Mouse (Mus musculus): ENCODE data around the gene Notch4. TPM values are rescaled to one million over a fixed set of nuclear protein-coding genes. Genes with fewer than 3 reads are reported as not detected.

Gene Notch4
- polyA plus RNA-seq, 1 experiment from 2014 or later = 9.8 TPM

DNA sequence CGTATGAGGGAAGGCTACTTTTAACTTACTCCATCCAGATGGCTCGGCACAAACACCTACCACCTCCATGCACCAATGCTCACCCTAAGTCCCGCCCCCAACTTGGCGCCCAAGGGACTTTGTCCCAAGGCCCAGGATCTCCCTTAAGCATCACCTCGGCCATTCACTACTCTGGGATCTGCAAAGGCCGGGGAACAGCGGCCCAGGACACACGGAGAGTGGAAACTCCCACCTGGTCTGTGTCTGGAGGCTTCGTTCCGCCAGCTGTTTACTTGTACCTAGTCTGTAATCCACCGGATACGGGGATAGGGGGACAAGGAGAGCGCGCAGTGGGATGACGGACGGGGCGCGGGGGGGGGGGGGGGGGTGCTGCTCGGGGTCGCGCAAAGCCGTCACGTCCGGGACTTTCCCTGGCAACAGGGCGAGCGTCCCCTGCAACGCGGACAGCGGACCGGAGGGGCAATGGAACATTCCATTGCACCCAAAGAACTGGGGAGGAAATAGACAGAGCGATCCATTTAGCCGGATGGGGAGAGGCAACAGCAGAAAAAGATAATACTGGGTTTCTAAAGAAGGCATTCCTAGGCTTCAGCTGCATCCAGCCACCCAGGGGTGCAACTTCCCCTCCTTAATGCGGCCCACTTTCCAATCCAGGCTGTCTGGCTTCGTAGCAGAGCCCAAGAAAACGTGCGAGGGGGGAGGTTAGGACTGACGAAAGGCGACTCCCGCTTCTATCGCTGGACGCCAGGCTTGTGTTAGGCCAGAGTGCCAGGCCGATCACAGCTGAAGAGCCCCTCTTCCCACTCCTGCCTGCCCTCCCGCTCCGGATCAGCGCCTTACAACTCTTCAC is 63.2 kb downstream of the Notch4 start:
- peaks cover 19 to 41% of the 10 kb centered on the region in 2 experiments for H3K4me1 ChIP-seq (ENCODE audit: control insufficient read depth in 2 of 2, insufficient read depth in 2 of 2, low read length in 2 of 2)
- H3K4me2 ChIP-seq (ENCODE audit: low read length) = peak overlapping the region; percentile 97
- H3K36me3 ChIP-seq (ENCODE audit: control insufficient read depth, insufficient read depth, low read length) = peaks cover 29% of the 10 kb centered on the region
- peak overlapping the region; percentile 96 for H3K27ac ChIP-seq (replicated peaks in 1 of 2; ENCODE audit: control insufficient read depth in 1 of 2, insufficient read depth in 1 of 2, low read depth in 2 of 2, low read length in 2 of 2)
- peak; percentile 84 for ATAC-seq (ENCODE audit: insufficient number of reproducible peaks, insufficient read depth, low FRiP score, low read depth)
- no peaks in the 10 kb centered on the region for H3K9me3 ChIP-seq (ENCODE audit: control insufficient read depth, low read length)
- H3K4me3 ChIP-seq (ENCODE audit: control insufficient read depth in 1 of 2, insufficient read depth in 1 of 2, low read depth in 1 of 2, low read length in 2 of 2) = peak overlapping the region; percentile 66 to 85
- under 1% methylated on average over 45 of the region's 45 CpGs for WGBS
- H3K27me3 ChIP-seq (ENCODE audit: control insufficient read depth, insufficient read depth, low read length) = peaks cover 32% of the 10 kb centered on the region
- peak overlapping the region; percentile 78 for H3K9ac ChIP-seq (ENCODE audit: low read length)

DNA sequence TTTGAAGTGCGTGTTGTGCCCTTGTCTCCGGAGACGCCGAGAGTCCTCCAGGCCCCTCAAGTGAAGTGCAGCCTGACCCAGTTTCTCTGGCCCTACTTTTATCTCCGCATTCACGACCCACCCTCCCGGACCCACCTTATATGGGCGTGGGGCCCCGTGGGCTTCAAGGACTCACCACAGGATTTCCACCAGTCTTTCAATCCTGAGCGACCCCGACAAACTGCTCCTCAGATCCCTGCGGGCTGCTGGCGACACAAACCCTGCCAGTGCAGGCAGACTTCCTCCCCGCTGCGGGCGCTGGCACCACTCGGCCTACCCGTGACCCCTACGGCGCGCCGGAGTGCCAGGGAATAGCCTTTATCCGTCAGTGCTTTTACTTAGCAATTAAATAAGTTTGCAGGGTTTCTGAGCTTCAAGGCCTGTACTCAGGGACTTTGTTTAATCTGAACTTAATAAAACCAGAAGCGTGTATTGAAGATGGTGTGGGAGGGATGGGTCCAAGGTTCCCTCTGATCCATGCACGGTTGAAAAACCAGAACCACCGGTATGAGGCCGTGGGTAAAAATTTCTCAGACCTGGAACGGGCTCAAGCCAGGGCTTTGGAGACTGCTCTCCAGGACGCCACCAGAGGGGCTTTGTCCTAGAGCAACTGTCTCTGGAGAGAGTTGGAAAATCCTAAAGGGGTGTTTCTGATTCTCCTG is 64.0 kb downstream of the Notch4 start, which contains the start of gene Ppt2:
TSS of gene Ppt2 (minus strand) at position 568 of the 701 bp plus-strand sequence.
- peaks cover 40% of the 10 kb centered on the region for H3K27me3 ChIP-seq (ENCODE audit: control insufficient read depth, insufficient read depth, low read length)
- 5% methylated on average over 29 of the region's 29 CpGs for WGBS

DNA sequence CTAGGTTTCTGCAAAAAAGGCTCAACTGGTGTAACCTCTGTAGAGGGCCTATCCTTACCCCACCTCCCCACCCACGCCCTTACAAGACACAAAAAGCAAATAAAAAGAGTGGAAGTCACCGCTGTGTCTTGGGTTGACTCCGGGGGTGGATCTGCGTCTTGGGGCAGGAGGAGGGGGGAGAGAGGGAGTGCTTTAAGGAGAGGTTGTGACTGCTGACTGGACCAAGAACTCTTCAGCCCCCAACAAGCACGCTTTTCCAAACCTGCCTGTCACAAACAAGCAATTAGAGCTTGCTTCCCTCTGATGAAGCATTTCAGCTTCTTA is 64.5 kb downstream of the Notch4 start:
- WGBS = 32% methylated on average over 5 of the region's 5 CpGs
- peak overlapping the region; percentile 78 for H3K9ac ChIP-seq (ENCODE audit: low read length)
- H3K4me3 ChIP-seq (ENCODE audit: control insufficient read depth in 1 of 2, insufficient read depth in 1 of 2, low read depth in 1 of 2, low read length in 2 of 2) = peak overlapping the region in 1 of 2 experiments; percentile 66; a peak in 1 of 4 replicates
- no peaks in the 10 kb centered on the region for H3K9me3 ChIP-seq (ENCODE audit: control insufficient read depth, low read length)
- H3K36me3 ChIP-seq (ENCODE audit: control insufficient read depth, insufficient read depth, low read length) = peaks cover 16% of the 10 kb centered on the region
- no peak for ATAC-seq (ENCODE audit: insufficient number of reproducible peaks, insufficient read depth, low FRiP score, low read depth)
- H3K27ac ChIP-seq (replicated peaks in 1 of 2; ENCODE audit: control insufficient read depth in 1 of 2, insufficient read depth in 1 of 2, low read depth in 2 of 2, low read length in 2 of 2) = peak overlapping the region in 1 of 2 experiments; percentile 96; a peak in 1 of 4 replicates
- peaks cover 19 to 42% of the 10 kb centered on the region in 2 experiments for H3K4me1 ChIP-seq (ENCODE audit: control insufficient read depth in 2 of 2, insufficient read depth in 2 of 2, low read length in 2 of 2)
- H3K4me2 ChIP-seq (ENCODE audit: low read length) = peak overlapping the region; percentile 97
- H3K27me3 ChIP-seq (ENCODE audit: control insufficient read depth, insufficient read depth, low read length) = peaks cover 45% of the 10 kb centered on the region

More for the DNA sequence above, 64.0 kb downstream of the Notch4 start, which contains the start of gene Ppt2:
- H3K4me3 ChIP-seq (ENCODE audit: control insufficient read depth in 1 of 2, insufficient read depth in 1 of 2, low read depth in 1 of 2, low read length in 2 of 2) = peak within 1 kb of the TSS; percentile 61 to 66
- H3K4me1 ChIP-seq (ENCODE audit: control insufficient read depth in 2 of 2, insufficient read depth in 2 of 2, low read length in 2 of 2) = peaks cover 19 to 42% of the 10 kb centered on the region in 2 experiments
- peak within 1 kb of the TSS; percentile 78 for H3K9ac ChIP-seq (ENCODE audit: low read length)
- H3K27ac ChIP-seq (replicated peaks in 1 of 2; ENCODE audit: control insufficient read depth in 1 of 2, insufficient read depth in 1 of 2, low read depth in 2 of 2, low read length in 2 of 2) = peak within 1 kb of the TSS; percentile 96
- no peak for ATAC-seq (ENCODE audit: insufficient number of reproducible peaks, insufficient read depth, low FRiP score, low read depth)
- peaks cover 21% of the 10 kb centered on the region for H3K36me3 ChIP-seq (ENCODE audit: control insufficient read depth, insufficient read depth, low read length)
- peak within 1 kb of the TSS; percentile 97 for H3K4me2 ChIP-seq (ENCODE audit: low read length)
- H3K9me3 ChIP-seq (ENCODE audit: control insufficient read depth, low read length) = no peaks in the 10 kb centered on the region

DNA sequence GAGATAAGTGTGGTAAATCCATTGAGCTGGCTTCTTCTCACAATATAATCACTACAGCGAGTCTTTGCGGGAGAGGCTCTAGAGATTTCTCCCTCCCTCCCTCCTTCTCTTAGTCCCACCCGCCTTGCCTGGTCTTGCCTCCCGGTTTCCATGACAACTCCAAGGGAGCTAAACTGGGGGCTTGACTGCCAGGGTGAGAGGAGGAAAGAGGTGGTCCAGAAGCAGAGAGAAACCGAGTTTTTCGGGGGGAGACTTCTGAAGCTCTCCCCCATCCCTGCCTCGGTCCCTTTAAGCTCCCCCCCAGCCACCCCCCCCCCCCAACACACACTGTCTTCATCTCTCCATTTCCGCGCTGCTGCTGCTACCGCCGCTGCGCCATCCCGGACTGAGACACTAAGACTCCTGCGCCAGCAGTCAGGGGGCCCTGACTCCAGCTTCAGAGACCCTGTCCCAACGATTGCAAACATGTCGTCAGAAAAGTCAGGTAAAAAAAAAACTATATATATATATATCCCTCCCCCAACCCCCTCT is 65.2 kb downstream of the Notch4 start, which contains the start of gene Prrt1:
TSS of gene Prrt1 (plus strand) at position 313 of the 531 bp plus-strand sequence.
- WGBS = 5% methylated on average over 16 of the region's 16 CpGs

DNA sequence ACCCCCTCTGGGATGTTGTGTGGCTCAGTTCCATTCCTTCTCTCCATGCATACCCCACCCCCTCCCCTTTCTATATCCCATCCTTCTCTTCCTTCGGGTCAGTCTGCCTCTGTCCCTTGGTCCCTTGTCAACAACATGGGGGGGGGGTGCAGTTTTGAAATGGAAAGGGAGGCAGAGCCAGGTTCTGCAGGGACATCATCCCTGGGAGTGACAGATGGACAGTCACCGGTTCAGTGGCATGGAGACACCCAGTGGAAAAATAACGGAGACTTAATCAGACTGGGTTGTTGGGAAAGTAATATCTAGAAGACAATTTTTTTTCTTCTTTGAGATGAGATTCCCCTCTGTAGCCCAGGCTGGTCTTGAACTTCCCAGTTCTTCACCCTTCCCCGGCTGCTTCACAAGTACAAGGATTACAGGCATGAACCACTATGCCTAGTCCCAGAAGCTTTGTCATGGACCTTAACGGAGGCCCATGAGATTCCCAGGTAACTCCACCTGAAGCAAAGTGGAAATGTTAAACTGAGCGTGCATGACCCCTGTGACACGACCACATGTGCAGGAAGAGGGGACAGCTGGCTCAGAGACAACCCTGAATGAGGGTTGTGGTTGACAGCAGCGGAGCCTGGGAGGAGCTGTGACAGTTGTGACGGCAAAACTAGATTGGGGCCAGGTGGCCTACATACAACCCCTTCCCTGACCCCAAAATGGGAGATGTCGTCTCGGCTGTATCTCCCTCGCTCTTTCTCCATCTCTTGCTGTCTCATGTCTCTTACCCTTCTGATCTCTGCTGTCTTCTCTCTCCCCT is 65.9 kb downstream of the Notch4 start:
- Histone ChIP-seq H3K4me2 (ENCODE audit: low read length) (peak overlapping the region; percentile 97), H3K27me3 (ENCODE audit: control insufficient read depth, insufficient read depth, low read length) (peaks cover 51% of the 10 kb centered on the region), H3K36me3 (ENCODE audit: control insufficient read depth, insufficient read depth, low read length) (peaks cover 7% of the 10 kb centered on the region), H3K27ac (replicated peaks in 1 of 2; ENCODE audit: control insufficient read depth in 1 of 2, insufficient read depth in 1 of 2, low read depth in 2 of 2, low read length in 2 of 2) (no peak overlapping the region), H3K9me3 (ENCODE audit: control insufficient read depth, low read length) (no peaks in the 10 kb centered on the region), H3K4me3 (ENCODE audit: control insufficient read depth in 1 of 2, insufficient read depth in 1 of 2, low read depth in 1 of 2, low read length in 2 of 2) (peak overlapping the region in 1 of 2 experiments; percentile 27; a peak in 2 of 4 replicates), H3K4me1 (ENCODE audit: control insufficient read depth in 2 of 2, insufficient read depth in 2 of 2, low read length in 2 of 2) (peaks cover 19 to 42% of the 10 kb centered on the region in 2 experiments), H3K9ac (ENCODE audit: low read length) (no peak overlapping the region)
- no peak for ATAC-seq (ENCODE audit: insufficient number of reproducible peaks, insufficient read depth, low FRiP score, low read depth)
- 18% methylated on average over 12 of the region's 12 CpGs for WGBS

More for the DNA sequence above, 65.2 kb downstream of the Notch4 start, which contains the start of gene Prrt1:
- H3K4me3 ChIP-seq (ENCODE audit: control insufficient read depth in 1 of 2, insufficient read depth in 1 of 2, low read depth in 1 of 2, low read length in 2 of 2) = peak within 1 kb of the TSS; percentile 61 to 66
- H3K9me3 ChIP-seq (ENCODE audit: control insufficient read depth, low read length) = no peaks in the 10 kb centered on the region
- no peak for ATAC-seq (ENCODE audit: insufficient number of reproducible peaks, insufficient read depth, low FRiP score, low read depth)
- peak within 1 kb of the TSS; percentile 96; a peak in 3 of 4 replicates for H3K27ac ChIP-seq (replicated peaks in 1 of 2; ENCODE audit: control insufficient read depth in 1 of 2, insufficient read depth in 1 of 2, low read depth in 2 of 2, low read length in 2 of 2)
- peak within 1 kb of the TSS; percentile 78 for H3K9ac ChIP-seq (ENCODE audit: low read length)
- H3K4me1 ChIP-seq (ENCODE audit: control insufficient read depth in 2 of 2, insufficient read depth in 2 of 2, low read length in 2 of 2) = peaks cover 19 to 42% of the 10 kb centered on the region in 2 experiments
- peaks cover 50% of the 10 kb centered on the region for H3K27me3 ChIP-seq (ENCODE audit: control insufficient read depth, insufficient read depth, low read length)
- H3K36me3 ChIP-seq (ENCODE audit: control insufficient read depth, insufficient read depth, low read length) = peaks cover 9% of the 10 kb centered on the region
- H3K4me2 ChIP-seq (ENCODE audit: low read length) = peak within 1 kb of the TSS; percentile 97

DNA sequence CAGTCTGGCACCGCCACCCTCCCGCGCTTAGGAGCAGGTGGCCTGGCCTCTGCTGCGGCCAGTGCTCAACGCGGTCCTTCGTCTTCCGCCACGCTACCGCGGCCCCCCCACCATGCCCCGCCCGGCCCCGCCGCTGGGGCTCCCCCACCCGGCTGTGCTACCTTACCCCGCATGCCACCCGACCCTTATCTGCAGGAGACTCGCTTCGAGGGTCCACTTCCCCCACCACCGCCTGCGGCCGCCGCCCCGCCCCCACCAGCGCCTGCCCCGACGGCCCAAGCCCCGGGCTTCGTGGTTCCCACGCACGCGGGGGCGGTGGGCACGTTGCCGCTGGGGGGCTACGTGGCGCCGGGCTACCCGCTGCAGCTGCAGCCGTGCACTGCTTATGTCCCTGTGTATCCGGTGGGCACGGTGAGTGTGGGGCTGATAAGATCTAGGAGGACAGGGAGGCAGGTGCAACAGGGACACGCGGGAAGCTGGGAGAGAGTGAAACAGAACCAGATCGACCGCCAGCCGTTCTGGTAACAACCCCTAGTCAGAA is 66.8 kb downstream of the Notch4 start:
- no peak for ATAC-seq (ENCODE audit: insufficient number of reproducible peaks, insufficient read depth, low FRiP score, low read depth)
- WGBS = 2% methylated on average over 48 of the region's 48 CpGs
- Histone ChIP-seq H3K9ac (ENCODE audit: low read length) (no peak overlapping the region; the same call in 1 of the 2 replicates), H3K4me2 (ENCODE audit: low read length) (peak overlapping the region; percentile 60), H3K9me3 (ENCODE audit: control insufficient read depth, low read length) (no peaks in the 10 kb centered on the region), H3K27ac (replicated peaks in 1 of 2; ENCODE audit: control insufficient read depth in 1 of 2, insufficient read depth in 1 of 2, low read depth in 2 of 2, low read length in 2 of 2) (no peak overlapping the region), H3K36me3 (ENCODE audit: control insufficient read depth, insufficient read depth, low read length) (no peaks in the 10 kb centered on the region; the same call in 1 of the 2 replicates), H3K27me3 (ENCODE audit: control insufficient read depth, insufficient read depth, low read length) (peaks cover 51% of the 10 kb centered on the region), H3K4me3 (ENCODE audit: control insufficient read depth in 1 of 2, insufficient read depth in 1 of 2, low read depth in 1 of 2, low read length in 2 of 2) (peak overlapping the region; percentile 1 to 27; a peak in 2 of 4 replicates), H3K4me1 (ENCODE audit: control insufficient read depth in 2 of 2, insufficient read depth in 2 of 2, low read length in 2 of 2) (peaks cover 19 to 42% of the 10 kb centered on the region in 2 experiments)
